Mouse (Mus musculus) ES-Bruce4 (cell line): ENCODE data around the gene Hsd3b4.
"Not testable (repeated sequence)": the region's sequence is repeated elsewhere in the genome, so short reads cannot be mapped to it uniquely, and the experiment has no call there.

Experiments used
- CTCF ChIP-seq: IDR thresholded peaks from one replicate; pipeline ENCODE4 v1.8.1; 2011; ENCODE audit warnings: low read depth, low read length
- EP300 ChIP-seq: IDR thresholded peaks from 2 replicates; pipeline ENCODE4 v1.6.1; 2011; ENCODE audit warnings: low read depth, low read length; ENCODE audit not compliant: insufficient read depth
- POLR2A ChIP-seq: IDR thresholded peaks from one replicate; pipeline ENCODE4 v1.8.1; 2011; ENCODE audit warnings: low read length; ENCODE audit not compliant: insufficient read depth

- TF ChIP-seq CTCF, POLR2A, EP300: not testable (repeated sequence)
These were observed at the start of gene Hsd3b4 for GRCm38 (mm10) chr3:98510414-98510813.
